Mouse (Mus musculus) liver, embryonic 12.5 days (tissue): ENCODE measurements around the gene Plxna4. TPM values are rescaled to one million over a fixed set of nuclear protein-coding genes. Genes with fewer than 3 reads are reported as not detected.

Source experiments
- ATAC-seq: fragments of 200-750 bp; cut with Nextera tagmentation; 2 replicates; pipeline ENCODE4 v1.8.0; 2017; ENCODE audit warnings: moderate number of reproducible peaks, mild to moderate bottlenecking, moderate library complexity
- H3K27ac ChIP-seq: fragments of 300-500 bp; sonication (generic); 2 replicates; pipeline ENCODE4 v1.5.1; 2016; ENCODE audit warnings: mild to moderate bottlenecking
- H3K27me3 ChIP-seq: fragments of 300-500 bp; sonication (generic); replicated peaks from 2 replicates; pipeline ENCODE4 v1.6.1; 2016; ENCODE audit warnings: mild to moderate bottlenecking, moderate library complexity
- H3K36me3 ChIP-seq: fragments of 300-500 bp; sonication (generic); 2 replicates; pipeline ENCODE4 v1.6.1; 2016; ENCODE audit warnings: mild to moderate bottlenecking, moderate library complexity
- H3K4me1 ChIP-seq: fragments of 300-500 bp; sonication (generic); 2 replicates; pipeline ENCODE4 v1.6.1; 2016
- H3K4me2 ChIP-seq: fragments of 300-500 bp; sonication (generic); 2 replicates; pipeline ENCODE4 v1.6.1; 2016; ENCODE audit warnings: mild to moderate bottlenecking, moderate library complexity
- H3K4me3 ChIP-seq: fragments of 300-500 bp; sonication (generic); 2 replicates; pipeline ENCODE4 v1.5.1; 2016; ENCODE audit warnings: mild to moderate bottlenecking, moderate library complexity
- H3K9ac ChIP-seq: fragments of 300-500 bp; sonication (generic); 2 replicates; pipeline ENCODE4 v1.6.1; 2016; ENCODE audit warnings: mild to moderate bottlenecking, moderate library complexity
- H3K9me3 ChIP-seq: fragments of 300-500 bp; sonication (generic); replicated peaks from 2 replicates; pipeline ENCODE4 v1.6.1; 2016; ENCODE audit warnings: mild to moderate bottlenecking, moderate library complexity
- WGBS: fragments of 180-500 bp; shearing (Covaris S2); methylation state at CpG from one replicate; pipeline ENCODE4 v1.1.7; 2016; ENCODE audit not compliant: insufficient replicate concordance; 5-methylcytosine and 5-hydroxymethylcytosine counted together
- polyA plus RNA-seq: library from polyadenylated mRNA; unstranded; fragments of >200 nt; fragmentation: Nextera tagmentation; extraction: Ambion mirVana; gene quantifications from 2 replicates; pipeline ENCODE4 v1.2.1, GENCODE M21; 2016

Plxna4 gene
- polyA plus RNA-seq, 1 experiment from 2014 or later, result 0.79 TPM

DNA sequence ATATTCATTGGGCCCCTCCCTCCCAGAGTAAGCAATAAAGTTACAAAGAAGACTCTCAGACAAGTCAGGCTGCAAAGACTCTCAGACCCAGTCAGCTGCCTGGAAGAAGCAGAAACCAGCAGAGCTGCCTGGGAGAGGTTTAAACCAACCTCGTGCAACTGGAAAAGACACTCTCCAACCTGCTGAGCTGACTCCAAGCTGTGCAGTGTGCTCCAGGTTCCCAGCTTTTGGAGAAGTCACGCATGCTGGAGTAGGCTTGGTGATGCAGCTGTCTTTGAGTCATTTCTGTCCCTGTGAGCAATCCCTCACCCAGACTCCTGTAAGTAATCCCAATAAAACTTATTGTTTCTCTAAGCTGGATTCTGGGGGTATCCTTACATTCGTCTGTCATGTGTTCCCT is 369.4 kb downstream of the Plxna4 start:
- Histone ChIP-seq H3K4me2 (no peak overlapping the region), H3K27ac (no peak overlapping the region), H3K4me3 (no peak overlapping the region), H3K9ac (no peak overlapping the region), H3K9me3 (no peaks in the 10 kb centered on the region), H3K36me3 (no peaks in the 10 kb centered on the region), H3K27me3 (no peaks in the 10 kb centered on the region), H3K4me1 (no peaks in the 10 kb centered on the region)
- ATAC-seq, result no peak
- 52% methylated on average over 3 of the region's 3 CpGs for WGBS

DNA sequence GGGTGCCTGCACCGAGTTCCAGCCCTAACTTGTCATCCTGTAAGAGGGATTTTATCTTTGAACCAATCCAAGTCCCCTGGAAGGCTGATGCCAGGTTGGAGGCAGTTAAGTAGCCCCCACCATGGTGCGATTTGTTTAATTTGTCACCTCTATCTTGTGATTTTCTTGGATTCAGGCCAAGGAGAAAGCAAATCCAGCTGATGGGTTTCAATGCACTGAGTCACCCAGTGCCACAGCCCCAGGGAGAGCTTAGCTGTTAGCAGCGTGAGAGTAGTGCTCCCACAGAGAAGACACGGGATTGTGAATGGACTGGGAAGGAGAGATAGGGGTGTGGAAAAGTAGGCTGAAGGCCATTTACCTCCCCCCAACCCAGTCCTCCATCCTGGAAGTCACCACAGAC is 375.6 kb downstream of the Plxna4 start:
- Histone ChIP-seq H3K27ac (no peak overlapping the region), H3K36me3 (no peaks in the 10 kb centered on the region), H3K4me1 (no peaks in the 10 kb centered on the region)

DNA sequence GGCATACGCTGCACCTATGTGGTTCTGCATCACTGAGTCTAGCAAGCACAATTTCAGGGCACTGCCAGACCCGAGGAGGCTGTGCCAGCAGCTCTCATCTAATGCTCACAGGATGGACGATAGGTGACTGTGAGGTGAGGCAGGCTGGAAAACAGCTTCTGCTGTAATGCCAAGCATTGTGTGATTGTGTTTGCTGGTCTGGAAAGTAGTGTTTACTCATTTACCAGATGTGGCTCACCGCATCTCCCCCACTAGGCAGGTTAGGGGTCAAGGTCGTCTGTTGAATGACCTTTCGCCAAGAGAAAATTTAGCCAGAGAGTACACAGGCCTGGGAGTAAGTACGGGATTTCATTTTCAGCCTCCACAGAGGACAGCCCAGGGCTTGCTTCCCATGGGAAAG is 377.9 kb downstream of the Plxna4 start:
- no peaks in the 10 kb centered on the region for H3K9me3 ChIP-seq
- ATAC-seq, result no peak
- no peaks in the 10 kb centered on the region for H3K4me1 ChIP-seq
- H3K4me3 ChIP-seq, result no peak overlapping the region
- H3K9ac ChIP-seq, result no peak overlapping the region
- WGBS, result 64% methylated on average over 7 of the region's 7 CpGs
- no peak overlapping the region for H3K27ac ChIP-seq
- no peak overlapping the region for H3K4me2 ChIP-seq
- no peaks in the 10 kb centered on the region for H3K36me3 ChIP-seq
- no peaks in the 10 kb centered on the region for H3K27me3 ChIP-seq

More for the DNA sequence above, 375.6 kb downstream of the Plxna4 start:
- no peaks in the 10 kb centered on the region for H3K27me3 ChIP-seq
- H3K9me3 ChIP-seq, result no peaks in the 10 kb centered on the region
- H3K4me3 ChIP-seq, result no peak overlapping the region
- 36% methylated on average over 4 of the region's 4 CpGs for WGBS
- no peak overlapping the region for H3K4me2 ChIP-seq
- ATAC-seq, result no peak
- no peak overlapping the region for H3K9ac ChIP-seq

DNA sequence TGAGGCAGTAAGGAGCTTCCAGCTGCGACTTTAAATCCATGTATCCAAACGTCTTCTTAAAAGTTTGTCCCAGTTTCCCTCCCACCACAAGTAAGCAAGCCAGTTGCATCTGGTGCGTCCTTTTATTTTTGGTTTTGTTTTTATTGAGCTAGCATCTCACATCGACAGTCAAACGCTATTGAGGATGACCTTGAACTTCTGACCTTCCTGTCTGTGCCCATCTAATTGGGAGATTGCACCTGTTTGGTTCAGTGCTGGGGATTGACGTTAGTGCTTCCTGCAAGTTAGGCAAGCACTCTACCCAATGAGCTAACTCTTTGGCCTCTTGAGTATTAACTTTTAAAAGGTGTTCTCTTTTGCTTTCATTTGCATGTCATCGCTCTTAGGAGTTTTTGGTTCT is 379.0 kb downstream of the Plxna4 start:
- Histone ChIP-seq H3K4me1 (no peaks in the 10 kb centered on the region), H3K9me3 (no peaks in the 10 kb centered on the region), H3K36me3 (no peaks in the 10 kb centered on the region), H3K9ac (no peak overlapping the region), H3K4me3 (no peak overlapping the region), H3K27me3 (no peaks in the 10 kb centered on the region), H3K4me2 (no peak overlapping the region), H3K27ac (no peak overlapping the region)
- no peak for ATAC-seq
- 66% methylated on average over 7 of the region's 7 CpGs for WGBS

DNA sequence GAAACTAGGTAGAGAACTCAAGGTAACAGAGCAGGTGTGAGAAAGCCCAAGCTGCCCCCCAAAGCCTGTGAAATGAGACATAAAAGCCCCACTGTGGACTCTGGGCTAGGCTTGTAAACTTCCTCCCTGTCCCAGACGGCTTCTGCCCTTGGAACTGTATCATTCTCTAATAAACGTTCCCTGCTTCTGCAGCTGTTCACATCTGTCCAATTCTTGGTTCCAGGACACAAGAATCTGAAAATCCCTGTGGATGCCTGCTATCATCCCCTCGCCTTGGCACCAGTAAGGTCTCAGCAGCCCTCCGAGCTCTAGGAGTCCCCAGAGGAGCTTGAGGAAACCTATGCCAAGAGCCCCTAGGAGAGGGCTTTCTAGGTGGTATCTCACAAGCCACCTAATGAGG is 383.7 kb downstream of the Plxna4 start:
- no peaks in the 10 kb centered on the region for H3K36me3 ChIP-seq
- H3K4me3 ChIP-seq, result no peak overlapping the region
- WGBS, result 65% methylated on average over 4 of the region's 4 CpGs
- H3K27ac ChIP-seq, result no peak overlapping the region
- no peak for ATAC-seq
- H3K9ac ChIP-seq, result no peak overlapping the region
- no peaks in the 10 kb centered on the region for H3K27me3 ChIP-seq
- no peaks in the 10 kb centered on the region for H3K4me1 ChIP-seq
- no peaks in the 10 kb centered on the region for H3K9me3 ChIP-seq
- H3K4me2 ChIP-seq, result no peak overlapping the region

DNA sequence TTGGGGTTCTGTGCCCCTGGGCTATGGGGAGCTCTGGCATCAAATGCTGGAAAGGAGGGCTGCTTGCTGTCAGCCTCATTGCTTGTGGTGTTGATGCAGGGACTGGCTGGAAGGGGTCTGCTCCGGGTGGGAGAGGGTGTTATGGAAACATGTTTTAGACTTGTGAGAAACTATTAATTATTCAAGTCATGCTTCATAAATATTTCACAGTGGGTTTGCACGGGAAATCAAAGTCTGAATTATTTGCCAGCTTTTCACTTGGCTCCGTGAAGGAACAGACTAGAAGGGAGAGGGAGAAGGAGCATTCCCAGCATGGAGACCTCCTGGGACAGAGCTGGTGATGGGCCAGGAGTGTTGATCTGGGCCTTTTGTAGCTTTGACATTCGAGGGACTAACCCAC is 384.6 kb downstream of the Plxna4 start:
- Histone ChIP-seq H3K4me3 (no peak overlapping the region), H3K27me3 (no peaks in the 10 kb centered on the region), H3K4me1 (no peaks in the 10 kb centered on the region), H3K27ac (no peak overlapping the region), H3K36me3 (no peaks in the 10 kb centered on the region), H3K9ac (no peak overlapping the region), H3K4me2 (no peak overlapping the region), H3K9me3 (no peaks in the 10 kb centered on the region)
- ATAC-seq, result no peak
- 51% methylated on average over 4 of the region's 4 CpGs for whole genome bisulfite sequencing

DNA sequence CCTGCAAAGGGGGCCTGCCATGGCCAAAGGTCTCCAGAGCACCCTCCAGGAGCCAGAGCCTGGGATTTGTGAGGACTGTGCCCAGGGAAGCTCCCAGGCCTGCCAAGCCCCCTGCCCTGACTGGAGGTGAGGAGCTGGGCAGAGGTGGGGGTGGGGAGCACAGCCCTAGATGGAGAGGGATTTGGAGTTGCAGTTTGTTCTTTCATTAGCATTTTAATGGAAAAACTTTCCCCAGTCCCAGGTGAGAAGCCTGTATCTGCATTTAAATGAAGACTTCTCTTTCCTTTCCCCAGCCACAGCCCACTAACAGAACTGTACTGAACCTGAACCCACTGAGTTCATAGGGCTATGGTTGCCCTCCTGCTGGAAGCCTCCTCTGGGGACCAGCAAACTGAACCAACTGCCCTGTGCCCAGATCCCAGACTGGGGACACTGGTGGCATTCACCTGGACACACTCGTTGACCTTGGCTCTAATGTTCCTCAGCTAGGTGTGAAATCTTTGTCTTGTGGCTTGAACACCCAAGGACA is 385.3 kb downstream of the Plxna4 start:
- Histone ChIP-seq H3K36me3 (no peaks in the 10 kb centered on the region), H3K27me3 (no peaks in the 10 kb centered on the region), H3K9me3 (no peaks in the 10 kb centered on the region), H3K9ac (no peak overlapping the region), H3K27ac (no peak overlapping the region), H3K4me1 (no peaks in the 10 kb centered on the region), H3K4me3 (no peak overlapping the region), H3K4me2 (no peak overlapping the region)
- WGBS, result 36% methylated on average over 1 of the region's 1 CpGs
- no peak for ATAC-seq

DNA sequence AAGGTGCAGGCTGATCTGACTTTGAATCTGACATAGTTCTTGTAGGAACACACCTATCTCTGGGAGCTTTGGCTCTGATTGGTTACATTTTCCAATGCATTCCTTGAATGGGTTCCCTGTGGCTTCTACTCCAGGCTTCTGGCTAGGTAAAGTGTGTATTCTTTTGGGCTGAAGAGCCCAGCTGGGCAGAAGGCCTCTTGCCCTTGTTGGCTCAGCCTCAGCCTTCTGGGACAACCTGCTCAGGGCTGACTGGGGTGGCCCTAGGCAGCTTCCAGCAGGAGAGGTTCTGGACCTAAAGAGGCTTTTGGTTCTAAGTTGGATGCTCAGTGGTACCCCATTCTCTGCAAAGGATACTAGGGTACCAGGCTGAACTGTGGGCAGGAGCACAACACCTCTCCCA is 386.5 kb downstream of the Plxna4 start:
- Histone ChIP-seq H3K4me3 (no peak overlapping the region), H3K9ac (no peak overlapping the region), H3K27me3 (no peaks in the 10 kb centered on the region), H3K4me2 (no peak overlapping the region), H3K4me1 (no peaks in the 10 kb centered on the region), H3K27ac (no peak overlapping the region), H3K36me3 (no peaks in the 10 kb centered on the region), H3K9me3 (no peaks in the 10 kb centered on the region)
- ATAC-seq, result no peak

DNA sequence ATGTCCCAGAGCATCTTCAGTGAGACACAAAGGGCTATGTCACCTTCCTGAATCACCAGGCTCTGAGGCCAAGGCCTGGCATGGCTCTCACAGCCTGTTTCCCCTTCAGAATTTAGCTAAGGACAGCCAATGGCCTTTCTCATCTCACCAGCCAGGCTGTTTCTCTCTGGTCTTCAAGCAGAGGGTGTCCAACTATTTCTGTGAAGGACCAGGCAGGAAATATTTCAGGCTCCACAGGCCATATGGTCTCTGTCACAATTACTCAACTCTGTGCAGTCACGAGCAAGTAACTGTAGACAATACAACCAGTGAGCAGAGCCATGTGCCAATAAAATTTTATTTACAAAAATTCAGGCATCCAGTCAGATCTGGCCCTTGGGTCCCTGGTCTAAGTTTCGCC is 388.4 kb downstream of the Plxna4 start:
- Histone ChIP-seq H3K36me3 (no peaks in the 10 kb centered on the region), H3K27me3 (no peaks in the 10 kb centered on the region), H3K9me3 (no peaks in the 10 kb centered on the region), H3K27ac (no peak overlapping the region), H3K9ac (no peak overlapping the region), H3K4me2 (no peak overlapping the region), H3K4me1 (no peaks in the 10 kb centered on the region), H3K4me3 (no peak overlapping the region)
- WGBS, result 54% methylated on average over 2 of the region's 2 CpGs
- ATAC-seq, result no peak

DNA sequence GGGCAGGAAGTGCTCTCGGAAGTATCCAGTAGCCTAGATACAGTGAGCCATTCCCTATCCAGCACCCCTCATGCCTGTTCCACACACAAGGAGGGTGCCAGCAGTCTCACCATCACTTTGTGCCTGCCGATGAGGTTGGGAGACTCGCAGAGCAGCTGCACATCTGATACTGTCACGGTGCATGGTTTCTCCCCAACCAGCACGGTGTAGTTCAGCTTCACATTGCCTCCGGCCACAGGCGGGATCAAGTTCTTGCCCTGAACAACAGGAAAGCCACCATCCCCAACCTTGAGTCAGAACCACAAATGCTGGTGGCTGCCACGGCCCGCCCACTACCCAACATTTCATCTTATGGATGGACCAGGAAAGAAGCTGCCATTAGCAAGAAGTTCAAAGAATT is 391.1 kb downstream of the Plxna4 start:
- Histone ChIP-seq H3K27ac (no peak overlapping the region), H3K36me3 (no peaks in the 10 kb centered on the region), H3K4me3 (no peak overlapping the region), H3K27me3 (no peaks in the 10 kb centered on the region), H3K4me2 (no peak overlapping the region), H3K9ac (no peak overlapping the region), H3K9me3 (no peaks in the 10 kb centered on the region), H3K4me1 (no peaks in the 10 kb centered on the region)
- no peak for ATAC-seq
- 63% methylated on average over 9 of the region's 9 CpGs for WGBS

DNA sequence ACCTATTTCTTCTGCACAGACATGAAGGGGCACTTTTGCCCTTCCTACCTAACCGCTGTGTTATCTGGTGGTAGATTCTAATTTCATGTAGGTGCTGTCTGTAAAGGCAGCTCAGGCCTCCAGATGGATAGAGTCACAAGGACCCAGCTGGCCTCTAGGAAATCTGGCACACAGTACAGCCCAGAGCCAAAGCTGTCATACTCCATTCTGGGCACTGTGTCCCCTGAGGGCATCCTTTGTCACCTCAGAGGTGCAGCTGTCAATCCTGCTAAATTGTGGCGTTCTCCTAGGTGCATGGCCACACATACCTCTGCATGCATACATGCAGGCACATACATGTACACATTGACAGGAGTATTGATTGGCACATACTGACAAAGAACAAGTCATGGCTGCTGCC is 394.9 kb downstream of the Plxna4 start:
- 68% methylated on average over 2 of the region's 2 CpGs for WGBS
- H3K4me3 ChIP-seq, result no peak overlapping the region
- H3K9me3 ChIP-seq, result no peaks in the 10 kb centered on the region
- ATAC-seq, result no peak
- no peaks in the 10 kb centered on the region for H3K27me3 ChIP-seq
- H3K4me1 ChIP-seq, result no peaks in the 10 kb centered on the region
- H3K9ac ChIP-seq, result no peak overlapping the region
- no peak overlapping the region for H3K27ac ChIP-seq
- H3K36me3 ChIP-seq, result no peaks in the 10 kb centered on the region
- no peak overlapping the region for H3K4me2 ChIP-seq

DNA sequence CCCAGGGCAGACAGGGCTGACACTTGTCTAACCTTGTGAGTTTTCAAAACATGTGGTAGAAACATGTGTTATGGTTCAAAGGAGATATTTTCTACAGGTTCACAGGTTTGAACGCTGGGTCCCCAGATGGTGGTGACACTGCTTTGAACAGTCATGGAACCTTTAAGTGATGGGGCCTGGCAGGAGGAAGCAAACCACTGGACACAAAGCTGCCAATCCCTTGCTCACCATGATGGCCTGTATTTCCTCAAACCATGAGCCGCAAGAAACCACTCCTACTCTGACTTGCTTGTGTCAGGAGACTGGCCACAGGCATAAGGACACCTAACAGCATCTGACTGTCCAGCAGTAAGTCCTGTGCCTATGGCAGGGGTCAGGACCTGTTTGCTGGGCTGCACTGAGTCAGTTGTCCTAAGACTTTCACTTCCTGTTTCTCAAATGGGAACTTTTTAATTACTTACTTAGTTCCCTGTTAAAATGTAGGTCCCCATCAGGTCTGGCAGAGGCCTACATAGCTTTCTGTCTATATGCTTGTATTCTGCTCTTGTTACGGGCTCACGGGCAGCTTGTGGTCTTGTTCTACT is 403.5 kb downstream of the Plxna4 start:
- H3K4me2 ChIP-seq, result no peak overlapping the region
- no peaks in the 10 kb centered on the region for H3K9me3 ChIP-seq
- no peak for ATAC-seq
- H3K9ac ChIP-seq, result no peak overlapping the region
- H3K36me3 ChIP-seq, result no peaks in the 10 kb centered on the region
- H3K27me3 ChIP-seq, result no peaks in the 10 kb centered on the region
- 0 out of 2 replicates have a peak, but pooled peaks cover 5% of the 10 kb centered on the region for H3K4me1 ChIP-seq
- no peak overlapping the region for H3K27ac ChIP-seq
- no peak overlapping the region for H3K4me3 ChIP-seq
- whole genome bisulfite sequencing, result 77% methylated on average over 4 of the region's 4 CpGs

DNA sequence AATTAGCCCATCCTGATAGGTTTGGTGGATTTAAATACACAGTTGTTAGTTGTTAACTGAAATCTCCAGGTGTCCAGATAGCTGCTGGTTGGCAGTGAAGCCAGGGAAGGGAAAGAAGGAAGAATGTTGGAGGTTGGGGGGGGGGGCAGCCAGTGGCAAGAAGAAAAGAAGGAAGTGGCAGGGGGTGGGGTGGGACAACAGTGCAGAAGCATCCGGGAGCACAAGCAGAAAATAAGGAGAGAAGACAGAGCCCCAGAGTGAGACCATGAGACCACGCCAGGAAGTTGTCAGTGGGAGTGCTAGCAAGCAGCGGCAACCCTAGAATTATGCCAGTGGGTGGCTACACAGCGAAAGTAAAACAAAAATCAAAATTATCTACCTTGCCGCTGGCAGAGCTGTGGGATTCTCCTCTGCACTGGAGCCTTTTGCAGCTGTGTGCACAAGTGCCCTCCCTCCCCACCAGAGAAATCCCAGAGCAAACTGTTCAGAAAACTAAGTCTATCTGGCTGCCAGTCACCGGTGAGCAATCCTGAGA is 404.3 kb downstream of the Plxna4 start:
- WGBS, result 46% methylated on average over 6 of the region's 6 CpGs
- Histone ChIP-seq H3K9ac (no peak overlapping the region), H3K27me3 (no peaks in the 10 kb centered on the region), H3K4me3 (no peak overlapping the region), H3K27ac (no peak overlapping the region), H3K9me3 (no peaks in the 10 kb centered on the region), H3K4me1 (0 out of 2 replicates have a peak, but pooled peaks cover 5% of the 10 kb centered on the region), H3K36me3 (no peaks in the 10 kb centered on the region), H3K4me2 (no peak overlapping the region)
- ATAC-seq, result no peak
